Mouse (Mus musculus): ENCODE measurements at regions not wholly inside any gene's neighbourhood (a gene's known extent, or its start where the extent isn't known, plus 50 kb on each side); places are given as distances from the start of the nearest gene placed in this dataset.

- Histone ChIP-seq H3K36me3 (ENCODE audit: insufficient read depth, low read length) (no peaks in the 10 kb centered on the region), H3K4me3 (replicated peaks; ENCODE audit: low read length) (no peak overlapping the region), H3K4me1 (replicated peaks; ENCODE audit: low read depth, low read length) (no peaks in the 10 kb centered on the region), H3K27me3 (ENCODE audit: insufficient read depth, low read length) (no peaks in the 10 kb centered on the region), H3K9me3 (ENCODE audit: low read length) (no peaks in the 10 kb centered on the region)
- TF ChIP-seq NANOG (IDR thresholded peaks at IDR 0.05; ENCODE audit: borderline replicate concordance, low read length) (no peak), CTCF (conservative IDR thresholded peaks at IDR 0.05; ENCODE audit: low read length) (no peak), POU5F1 (IDR thresholded peaks at IDR 0.05; ENCODE audit: borderline replicate concordance, low read length) (no peak)
Measured at GRCm38 (mm10) chr17:16247681-16248080, 416.8 kb upstream of the Rgmb start.

DNA sequence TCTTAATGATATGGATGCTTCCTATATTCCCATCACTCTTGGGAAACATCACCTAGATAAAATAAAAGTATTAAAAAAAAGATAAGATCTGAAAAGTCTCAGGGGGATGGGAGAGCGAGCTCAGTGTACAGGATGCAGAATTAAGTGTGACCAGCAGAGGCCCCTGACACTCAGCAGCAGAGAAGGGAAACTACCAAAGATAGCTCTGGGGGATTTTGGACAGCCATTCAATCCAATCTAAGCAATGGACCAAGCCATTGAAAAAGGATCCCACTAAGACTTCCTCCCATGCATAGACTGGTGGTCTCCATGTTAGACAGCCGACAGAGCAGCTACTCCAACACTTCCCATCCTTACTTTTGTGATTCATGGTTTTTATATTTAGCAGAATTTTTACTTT is 390.4 kb upstream of the Rgmb start:
- Histone ChIP-seq H3K4me1 (replicated peaks; ENCODE audit: low read depth, low read length) (peaks cover 24% of the 10 kb centered on the region), H3K36me3 (ENCODE audit: insufficient read depth, low read length) (no peaks in the 10 kb centered on the region), H3K4me3 (replicated peaks; ENCODE audit: low read length) (no peak overlapping the region), H3K27me3 (ENCODE audit: insufficient read depth, low read length) (no peaks in the 10 kb centered on the region), H3K9me3 (ENCODE audit: low read length) (no peaks in the 10 kb centered on the region)
- peak; percentile 36 for TF ChIP-seq CTCF (conservative IDR thresholded peaks at IDR 0.05; ENCODE audit: low read length)
- no peak for TF ChIP-seq POU5F1 (IDR thresholded peaks at IDR 0.05; ENCODE audit: borderline replicate concordance, low read length)
- no peak for TF ChIP-seq NANOG (IDR thresholded peaks at IDR 0.05; ENCODE audit: borderline replicate concordance, low read length)

DNA sequence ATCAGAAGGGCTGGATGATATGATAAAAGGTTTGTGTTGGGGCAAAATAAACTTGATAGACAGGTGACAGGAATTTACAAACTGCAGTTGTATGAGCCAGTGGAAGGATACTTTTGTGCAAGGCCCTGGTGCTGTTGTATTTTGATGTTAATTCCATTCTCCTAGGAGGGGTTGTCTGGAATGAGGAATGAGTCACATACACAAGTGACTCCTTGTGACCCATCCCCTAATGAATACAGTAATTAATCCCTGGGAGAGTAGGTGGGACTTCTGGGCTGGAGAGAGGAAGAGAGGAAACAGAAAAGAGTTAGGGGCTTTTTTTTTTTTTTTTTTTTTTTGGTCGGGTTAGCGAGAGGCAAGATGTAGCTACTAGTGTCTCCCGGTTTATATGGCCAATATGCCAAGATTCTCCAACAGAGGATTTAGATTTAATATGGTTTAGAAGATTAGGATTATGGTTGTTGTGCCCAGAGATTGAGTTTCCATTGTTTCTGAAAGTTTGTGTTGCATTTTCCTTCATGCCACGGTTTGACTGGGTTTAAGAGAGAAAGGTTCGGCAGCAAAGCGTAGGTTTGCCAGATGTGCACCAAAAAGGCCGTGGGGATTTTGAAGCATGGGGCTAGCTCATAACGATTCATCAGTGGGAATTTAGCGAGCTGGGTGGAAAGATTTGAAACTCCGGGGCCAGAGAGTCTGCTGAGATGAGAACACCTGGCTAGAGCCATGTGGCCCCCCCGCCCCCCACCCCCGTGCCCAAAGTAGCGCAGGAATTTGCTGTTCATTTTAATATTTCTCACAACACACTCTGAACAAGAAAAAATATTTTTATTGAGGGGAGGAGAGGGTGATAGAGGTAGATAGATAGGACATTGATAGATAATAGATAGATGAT is 389.1 kb upstream of the Rgmb start:
- peaks cover 24% of the 10 kb centered on the region for H3K4me1 ChIP-seq (replicated peaks; ENCODE audit: low read depth, low read length)
- H3K27me3 ChIP-seq (ENCODE audit: insufficient read depth, low read length), result no peaks in the 10 kb centered on the region
- H3K4me3 ChIP-seq (replicated peaks; ENCODE audit: low read length), result no peak overlapping the region
- TF ChIP-seq POU5F1 (IDR thresholded peaks at IDR 0.05; ENCODE audit: borderline replicate concordance, low read length), result no peak
- TF ChIP-seq CTCF (conservative IDR thresholded peaks at IDR 0.05; ENCODE audit: low read length), result no peak
- TF ChIP-seq NANOG (IDR thresholded peaks at IDR 0.05; ENCODE audit: borderline replicate concordance, low read length), result no peak
- H3K9me3 ChIP-seq (ENCODE audit: low read length), result no peaks in the 10 kb centered on the region
- no peaks in the 10 kb centered on the region for H3K36me3 ChIP-seq (ENCODE audit: insufficient read depth, low read length)

GRCm38 (mm10) chr17:16218623-16219022 is 387.8 kb upstream of the Rgmb start:
- Histone ChIP-seq H3K9me3 (ENCODE audit: low read length) (no peaks in the 10 kb centered on the region), H3K4me1 (replicated peaks; ENCODE audit: low read depth, low read length) (peaks cover 24% of the 10 kb centered on the region), H3K36me3 (ENCODE audit: insufficient read depth, low read length) (no peaks in the 10 kb centered on the region), H3K4me3 (replicated peaks; ENCODE audit: low read length) (no peak overlapping the region), H3K27me3 (ENCODE audit: insufficient read depth, low read length) (no peaks in the 10 kb centered on the region)
- TF ChIP-seq POU5F1 (IDR thresholded peaks at IDR 0.05; ENCODE audit: borderline replicate concordance, low read length), result no peak
- TF ChIP-seq CTCF (conservative IDR thresholded peaks at IDR 0.05; ENCODE audit: low read length), result no peak
- no peak for TF ChIP-seq NANOG (IDR thresholded peaks at IDR 0.05; ENCODE audit: borderline replicate concordance, low read length)

DNA sequence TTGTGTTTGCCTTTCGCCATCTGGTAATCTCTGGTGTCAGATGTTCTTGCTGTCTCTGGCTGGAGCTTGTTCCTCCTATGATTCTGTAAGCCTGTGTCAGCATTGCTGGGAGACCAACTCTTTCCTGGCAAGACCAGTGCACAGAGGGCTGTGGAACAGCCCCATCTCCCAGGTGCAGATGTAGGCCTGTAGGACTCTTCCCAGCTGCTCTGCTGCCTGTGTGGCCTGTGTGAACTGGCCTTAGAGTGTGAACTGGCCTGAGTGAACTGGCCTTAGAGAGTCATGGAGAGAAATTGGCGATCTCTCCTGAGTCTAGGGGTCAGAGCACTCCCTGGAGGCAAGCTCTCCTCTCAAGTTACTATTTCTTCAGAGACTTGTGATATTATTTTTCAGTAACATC is 386.0 kb upstream of the Rgmb start:
- Histone ChIP-seq H3K4me1 (replicated peaks; ENCODE audit: low read depth, low read length) (peaks cover 24% of the 10 kb centered on the region), H3K27me3 (ENCODE audit: insufficient read depth, low read length) (no peaks in the 10 kb centered on the region), H3K4me3 (replicated peaks; ENCODE audit: low read length) (no peak overlapping the region), H3K36me3 (ENCODE audit: insufficient read depth, low read length) (no peaks in the 10 kb centered on the region), H3K9me3 (ENCODE audit: low read length) (no peaks in the 10 kb centered on the region)
- no peak for TF ChIP-seq NANOG (IDR thresholded peaks at IDR 0.05; ENCODE audit: borderline replicate concordance, low read length)
- TF ChIP-seq CTCF (conservative IDR thresholded peaks at IDR 0.05; ENCODE audit: low read length), result no peak
- TF ChIP-seq POU5F1 (IDR thresholded peaks at IDR 0.05; ENCODE audit: borderline replicate concordance, low read length), result no peak

- TF ChIP-seq CTCF (conservative IDR thresholded peaks at IDR 0.05; ENCODE audit: low read length) (no peak), NANOG (IDR thresholded peaks at IDR 0.05; ENCODE audit: borderline replicate concordance, low read length) (no peak), POU5F1 (IDR thresholded peaks at IDR 0.05; ENCODE audit: borderline replicate concordance, low read length) (no peak)
- no peak overlapping the region for H3K4me3 ChIP-seq (replicated peaks; ENCODE audit: low read length)
Measured at GRCm38 (mm10) chr17:16193636-16194035, 362.8 kb upstream of the Rgmb start.

GRCm38 (mm10) chr17:16180856-16181255 is 350.0 kb upstream of the Rgmb start:
- Histone ChIP-seq H3K4me3 (replicated peaks; ENCODE audit: low read length) (no peak overlapping the region), H3K9me3 (ENCODE audit: low read length) (no peaks in the 10 kb centered on the region), H3K4me1 (replicated peaks; ENCODE audit: low read depth, low read length) (no peaks in the 10 kb centered on the region), H3K27me3 (ENCODE audit: insufficient read depth, low read length) (no peaks in the 10 kb centered on the region), H3K36me3 (ENCODE audit: insufficient read depth, low read length) (no peaks in the 10 kb centered on the region)
- TF ChIP-seq CTCF (conservative IDR thresholded peaks at IDR 0.05; ENCODE audit: low read length) (no peak), POU5F1 (IDR thresholded peaks at IDR 0.05; ENCODE audit: borderline replicate concordance, low read length) (no peak), NANOG (IDR thresholded peaks at IDR 0.05; ENCODE audit: borderline replicate concordance, low read length) (no peak)

More at GRCm38 (mm10) chr17:16193636-16194035, 362.8 kb upstream of the Rgmb start:
- H3K36me3 ChIP-seq (ENCODE audit: insufficient read depth, low read length), result no peaks in the 10 kb centered on the region
- H3K9me3 ChIP-seq (ENCODE audit: low read length), result no peaks in the 10 kb centered on the region
- H3K27me3 ChIP-seq (ENCODE audit: insufficient read depth, low read length), result no peaks in the 10 kb centered on the region
- H3K4me1 ChIP-seq (replicated peaks; ENCODE audit: low read depth, low read length), result no peaks in the 10 kb centered on the region

DNA sequence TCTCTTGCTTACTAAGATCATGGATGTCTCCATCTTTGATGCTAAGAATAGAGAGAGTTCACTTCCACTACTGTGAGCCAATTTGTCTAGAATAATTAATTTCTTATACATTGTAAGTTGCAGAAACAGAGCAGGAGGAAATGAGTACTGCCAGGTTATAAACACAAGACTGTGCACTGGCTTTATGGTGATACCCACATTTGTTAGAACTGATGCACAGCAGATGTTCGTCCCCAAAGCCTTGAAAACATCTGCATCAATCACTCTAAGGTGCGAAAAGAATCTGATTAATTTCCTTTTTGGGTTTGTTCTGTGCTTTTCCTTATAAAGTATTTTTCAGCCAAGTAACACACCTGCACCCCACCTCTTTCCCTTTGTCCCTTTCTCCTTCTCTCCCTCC is 347.3 kb upstream of the Rgmb start:
- H3K36me3 ChIP-seq (ENCODE audit: insufficient read depth, low read length), result no peaks in the 10 kb centered on the region
- H3K9me3 ChIP-seq (ENCODE audit: low read length), result no peaks in the 10 kb centered on the region
- H3K4me1 ChIP-seq (replicated peaks; ENCODE audit: low read depth, low read length), result no peaks in the 10 kb centered on the region
- no peak for TF ChIP-seq CTCF (conservative IDR thresholded peaks at IDR 0.05; ENCODE audit: low read length)
- no peak for TF ChIP-seq NANOG (IDR thresholded peaks at IDR 0.05; ENCODE audit: borderline replicate concordance, low read length)
- no peak for TF ChIP-seq POU5F1 (IDR thresholded peaks at IDR 0.05; ENCODE audit: borderline replicate concordance, low read length)
- H3K4me3 ChIP-seq (replicated peaks; ENCODE audit: low read length), result no peak overlapping the region
- no peaks in the 10 kb centered on the region for H3K27me3 ChIP-seq (ENCODE audit: insufficient read depth, low read length)

Measured in E14TG2a.4 (cell line).